Mouse (Mus musculus): Measurements from ENCODE around the gene Cbfa2t2. TPM values are rescaled to one million over a fixed set of nuclear protein-coding genes. Genes with fewer than 3 reads are reported as not detected.

Cbfa2t2 gene
- polyA plus RNA-seq, 1 experiment from 2014 or later, result 30.8 TPM

- H3K9ac ChIP-seq (ENCODE audit: low read length), result no peak overlapping the region
- H3K36me3 ChIP-seq (ENCODE audit: control insufficient read depth, insufficient read depth, low read length), result no peaks in the 10 kb centered on the region
- H3K4me2 ChIP-seq (ENCODE audit: low read length), result no peak overlapping the region
- 96% methylated on average over 1 of the region's 1 CpGs for WGBS
- no peak overlapping the region for H3K4me3 ChIP-seq (ENCODE audit: control insufficient read depth in 1 of 2, insufficient read depth in 1 of 2, low read depth in 1 of 2, low read length in 2 of 2)
- no peak for ATAC-seq (ENCODE audit: insufficient number of reproducible peaks, insufficient read depth, low FRiP score, low read depth)
- H3K27me3 ChIP-seq (ENCODE audit: control insufficient read depth, insufficient read depth, low read length), result no peaks in the 10 kb centered on the region
- H3K27ac ChIP-seq (replicated peaks in 1 of 2; ENCODE audit: control insufficient read depth in 1 of 2, insufficient read depth in 1 of 2, low read depth in 2 of 2, low read length in 2 of 2), result no peak overlapping the region
- peaks cover 17 to 22% of the 10 kb centered on the region in 2 experiments for H3K4me1 ChIP-seq (ENCODE audit: control insufficient read depth in 2 of 2, insufficient read depth in 2 of 2, low read length in 2 of 2)
- 0 out of 2 replicates have a peak, but pooled peaks cover 3% of the 10 kb centered on the region for H3K9me3 ChIP-seq (ENCODE audit: control insufficient read depth, low read length)
These were observed 145.1 kb downstream of the Cbfa2t2 start for GRCm38 (mm10) chr2:154581421-154581820.

DNA sequence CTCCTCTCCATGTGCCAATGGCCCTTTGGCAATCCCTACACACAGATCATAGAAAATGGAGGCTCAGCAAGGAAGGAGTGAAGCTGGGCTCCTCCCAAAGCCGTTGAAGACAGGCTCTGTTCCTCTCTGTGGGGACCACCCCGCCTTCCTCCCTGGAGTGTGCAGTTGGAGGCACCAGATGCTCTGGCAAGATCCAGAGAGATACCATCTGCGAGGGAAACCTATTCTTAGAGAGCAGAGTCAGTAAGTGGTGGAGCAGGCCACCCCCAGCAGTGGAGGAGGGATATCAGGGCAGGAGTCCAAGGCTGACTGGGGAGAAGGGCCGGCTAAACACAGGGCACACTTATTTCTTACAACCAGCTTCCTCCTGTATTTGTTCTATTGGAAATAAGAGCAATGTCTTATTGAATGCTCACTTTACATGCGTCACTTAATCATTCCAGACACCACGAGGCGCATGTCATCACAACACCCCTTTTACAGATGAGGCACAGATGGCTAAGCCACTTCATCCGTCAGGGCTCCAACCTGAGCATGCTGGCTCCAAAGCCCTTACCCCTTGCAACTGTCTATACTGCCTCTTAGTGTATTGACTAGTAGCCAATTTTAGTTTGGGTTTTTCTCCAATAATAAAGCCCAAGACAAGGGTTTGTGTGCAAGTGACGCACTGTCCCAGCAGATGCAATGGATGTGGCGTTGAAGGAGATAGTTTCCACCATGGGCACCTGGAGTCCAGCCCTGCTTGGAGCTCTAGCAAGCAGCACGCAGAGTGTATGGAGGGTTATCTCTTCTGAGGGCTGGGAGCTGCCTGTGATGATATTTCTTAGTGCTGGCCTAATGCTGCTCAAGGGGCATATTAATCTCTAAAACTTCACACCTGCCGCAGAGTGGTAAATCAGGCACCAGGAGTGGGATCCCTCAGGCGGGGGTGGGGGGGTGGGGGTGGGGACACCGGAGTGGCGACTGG lies 147.9 kb downstream of the Cbfa2t2 start:
- no peak overlapping the region for H3K27ac ChIP-seq (replicated peaks in 1 of 2; ENCODE audit: control insufficient read depth in 1 of 2, insufficient read depth in 1 of 2, low read depth in 2 of 2, low read length in 2 of 2)
- ATAC-seq (ENCODE audit: insufficient number of reproducible peaks, insufficient read depth, low FRiP score, low read depth), result no peak
- 0 out of 2 replicates have a peak, but pooled peaks cover 6% of the 10 kb centered on the region for H3K36me3 ChIP-seq (ENCODE audit: control insufficient read depth, insufficient read depth, low read length)
- no peak overlapping the region for H3K4me2 ChIP-seq (ENCODE audit: low read length)
- 36% methylated on average over 15 of the region's 15 CpGs for WGBS
- H3K9ac ChIP-seq (ENCODE audit: low read length), result no peak overlapping the region
- H3K9me3 ChIP-seq (ENCODE audit: control insufficient read depth, low read length), result 0 out of 2 replicates have a peak, but pooled peaks cover 3% of the 10 kb centered on the region
- H3K27me3 ChIP-seq (ENCODE audit: control insufficient read depth, insufficient read depth, low read length), result no peaks in the 10 kb centered on the region
- H3K4me3 ChIP-seq (ENCODE audit: control insufficient read depth in 1 of 2, insufficient read depth in 1 of 2, low read depth in 1 of 2, low read length in 2 of 2), result no peak overlapping the region
- H3K4me1 ChIP-seq (ENCODE audit: control insufficient read depth in 2 of 2, insufficient read depth in 2 of 2, low read length in 2 of 2), result peaks cover 16 to 17% of the 10 kb centered on the region in 2 experiments

DNA sequence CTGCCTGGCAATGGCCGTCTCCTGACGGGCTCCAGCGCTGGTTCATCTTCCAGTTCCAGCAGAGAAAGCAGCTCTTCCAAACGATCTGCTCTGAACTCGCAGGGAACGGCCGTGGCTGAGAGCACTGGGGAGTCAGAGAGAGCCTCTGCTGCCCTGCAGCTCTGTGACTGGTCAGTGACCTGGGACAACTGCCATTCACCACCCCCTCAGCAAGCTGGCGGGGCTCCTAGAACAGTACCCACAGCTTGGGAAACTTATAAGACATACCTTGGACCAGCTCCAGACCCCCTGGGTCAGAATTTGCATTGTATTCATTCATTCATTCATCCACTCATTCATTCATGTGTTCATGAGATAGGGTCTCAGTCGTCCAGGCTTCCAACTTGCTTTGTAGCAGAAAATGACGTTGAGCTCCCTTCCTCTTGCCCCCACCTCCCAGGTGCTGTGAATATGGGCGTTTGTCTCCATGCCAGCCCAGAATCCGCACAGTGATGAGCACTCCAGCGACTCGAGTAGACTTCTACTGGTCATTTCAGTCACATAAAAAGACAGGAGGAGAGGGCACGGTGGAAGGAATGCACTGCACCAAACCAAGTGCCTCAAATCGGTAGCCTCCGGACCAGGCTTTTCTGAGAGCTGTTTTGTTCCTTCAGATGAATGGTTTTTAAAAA lies 148.8 kb downstream of the Cbfa2t2 start:
- no peak for ATAC-seq (ENCODE audit: insufficient number of reproducible peaks, insufficient read depth, low FRiP score, low read depth)

DNA sequence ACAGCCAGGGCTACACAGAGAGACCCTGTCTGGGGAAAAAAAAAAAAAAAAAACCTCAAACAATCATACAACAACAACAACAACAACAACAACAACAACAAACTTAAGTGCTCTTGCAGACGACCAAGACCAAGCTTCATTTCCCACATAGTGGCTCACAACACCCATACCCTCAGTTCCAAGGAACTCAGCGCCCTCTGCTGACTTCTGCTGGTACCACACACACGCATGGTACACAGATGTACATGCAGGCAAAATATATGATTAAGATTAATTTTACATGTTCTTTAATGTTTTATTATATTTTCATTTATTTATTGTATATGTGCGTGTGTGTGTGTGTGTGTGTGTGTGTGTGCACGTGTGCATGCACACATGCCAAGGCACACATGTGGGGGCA lies 150.1 kb downstream of the Cbfa2t2 start:
- no peak overlapping the region for H3K4me2 ChIP-seq (ENCODE audit: low read length)
- no peak overlapping the region for H3K9ac ChIP-seq (ENCODE audit: low read length)
- H3K4me1 ChIP-seq (ENCODE audit: control insufficient read depth in 2 of 2, insufficient read depth in 2 of 2, low read length in 2 of 2), result peaks cover 11 to 13% of the 10 kb centered on the region in 2 experiments
- 68% methylated on average over 5 of the region's 5 CpGs for WGBS
- H3K27ac ChIP-seq (replicated peaks in 1 of 2; ENCODE audit: control insufficient read depth in 1 of 2, insufficient read depth in 1 of 2, low read depth in 2 of 2, low read length in 2 of 2), result no peak overlapping the region
- 0 out of 2 replicates have a peak, but pooled peaks cover 3% of the 10 kb centered on the region for H3K9me3 ChIP-seq (ENCODE audit: control insufficient read depth, low read length)
- 0 out of 2 replicates have a peak, but pooled peaks cover 6% of the 10 kb centered on the region for H3K36me3 ChIP-seq (ENCODE audit: control insufficient read depth, insufficient read depth, low read length)
- H3K4me3 ChIP-seq (ENCODE audit: control insufficient read depth in 1 of 2, insufficient read depth in 1 of 2, low read depth in 1 of 2, low read length in 2 of 2), result no peak overlapping the region
- ATAC-seq (ENCODE audit: insufficient number of reproducible peaks, insufficient read depth, low FRiP score, low read depth), result no peak
- H3K27me3 ChIP-seq (ENCODE audit: control insufficient read depth, insufficient read depth, low read length), result no peaks in the 10 kb centered on the region

More for the DNA sequence above, 148.8 kb downstream of the Cbfa2t2 start:
- Histone ChIP-seq H3K9me3 (ENCODE audit: control insufficient read depth, low read length) (0 out of 2 replicates have a peak, but pooled peaks cover 3% of the 10 kb centered on the region), H3K4me3 (ENCODE audit: control insufficient read depth in 1 of 2, insufficient read depth in 1 of 2, low read depth in 1 of 2, low read length in 2 of 2) (no peak overlapping the region), H3K4me2 (ENCODE audit: low read length) (no peak overlapping the region), H3K27ac (replicated peaks in 1 of 2; ENCODE audit: control insufficient read depth in 1 of 2, insufficient read depth in 1 of 2, low read depth in 2 of 2, low read length in 2 of 2) (no peak overlapping the region), H3K9ac (ENCODE audit: low read length) (no peak overlapping the region), H3K36me3 (ENCODE audit: control insufficient read depth, insufficient read depth, low read length) (0 out of 2 replicates have a peak, but pooled peaks cover 6% of the 10 kb centered on the region), H3K27me3 (ENCODE audit: control insufficient read depth, insufficient read depth, low read length) (no peaks in the 10 kb centered on the region), H3K4me1 (ENCODE audit: control insufficient read depth in 2 of 2, insufficient read depth in 2 of 2, low read length in 2 of 2) (peaks cover 16 to 17% of the 10 kb centered on the region in 2 experiments)
- 53% methylated on average over 17 of the region's 17 CpGs for WGBS

Other genes starting within 250 kb of the Cbfa2t2 start
- 0.12 and 0.32 TPM in 2 replicates for gene Bpifb1, start 245.7 kb upstream of the Cbfa2t2 start, polyA plus RNA-seq (2014; fragmentation: Nextera tagmentation; extraction: Ambion mirVana)
- gene Bpifb5, start 212.7 kb upstream of the Cbfa2t2 start, polyA plus RNA-seq (2014; fragmentation: Nextera tagmentation; extraction: Ambion mirVana), result 0.28 and 0.35 TPM in 2 replicates
- gene Bpifb9a, start 178.6 kb upstream of the Cbfa2t2 start, polyA plus RNA-seq (2014; fragmentation: Nextera tagmentation; extraction: Ambion mirVana), result not detected in 2 replicates
- not detected in 2 replicates for gene Bpifb9b, start 129.3 kb upstream of the Cbfa2t2 start, polyA plus RNA-seq (2014; fragmentation: Nextera tagmentation; extraction: Ambion mirVana)
- 10.1 and 14.4 TPM in 2 replicates for gene Cdk5rap1, start 63.5 kb upstream of the Cbfa2t2 start, polyA plus RNA-seq (2014; fragmentation: Nextera tagmentation; extraction: Ambion mirVana)
- 23.7 and 26.9 TPM in 2 replicates for gene Snta1, start 28.4 kb upstream of the Cbfa2t2 start, polyA plus RNA-seq (2014; fragmentation: Nextera tagmentation; extraction: Ambion mirVana)
- gene 1700003F12Rik, start 110.6 kb downstream of the Cbfa2t2 start, polyA plus RNA-seq (2014; fragmentation: Nextera tagmentation; extraction: Ambion mirVana), result 0.42 and 0.50 TPM in 2 replicates
- 0.35 TPM in 1 of 2 replicates, not detected in the other for gene Actl10, start 115.3 kb downstream of the Cbfa2t2 start, polyA plus RNA-seq (2014; fragmentation: Nextera tagmentation; extraction: Ambion mirVana)
- gene Necab3, start 122.4 kb downstream of the Cbfa2t2 start, polyA plus RNA-seq (2014; fragmentation: Nextera tagmentation; extraction: Ambion mirVana), result 1.7 and 1.9 TPM in 2 replicates
- 7.2 and 8.6 TPM in 2 replicates for gene E2f1, start 133.4 kb downstream of the Cbfa2t2 start, polyA plus RNA-seq (2014; fragmentation: Nextera tagmentation; extraction: Ambion mirVana)
- 31.8 and 33.7 TPM in 2 replicates for gene Pxmp4, start 167.2 kb downstream of the Cbfa2t2 start, polyA plus RNA-seq (2014; fragmentation: Nextera tagmentation; extraction: Ambion mirVana)
- gene Zfp341, start 176.8 kb downstream of the Cbfa2t2 start, polyA plus RNA-seq (2014; fragmentation: Nextera tagmentation; extraction: Ambion mirVana), result 0.70 and 1.1 TPM in 2 replicates
- not detected in 2 replicates for gene 4930519P11Rik, start 177.0 kb downstream of the Cbfa2t2 start, polyA plus RNA-seq (2014; fragmentation: Nextera tagmentation; extraction: Ambion mirVana)
- 13.0 and 16.6 TPM in 2 replicates for gene Chmp4b, start 215.2 kb downstream of the Cbfa2t2 start, polyA plus RNA-seq (2014; fragmentation: Nextera tagmentation; extraction: Ambion mirVana)